Mouse (Mus musculus) cerebellum, adult 9-11 months (tissue): Measurements from ENCODE around the gene Rnf183.
"Not testable (repeated sequence)": the region's sequence is repeated elsewhere in the genome, so short reads cannot be mapped to it uniquely, and the experiment has no call there.

Experiments
- DNase-seq: peaks from one replicate; pipeline ENCODE4 v3.0.0; 2022

Rnf183 gene

DNA sequence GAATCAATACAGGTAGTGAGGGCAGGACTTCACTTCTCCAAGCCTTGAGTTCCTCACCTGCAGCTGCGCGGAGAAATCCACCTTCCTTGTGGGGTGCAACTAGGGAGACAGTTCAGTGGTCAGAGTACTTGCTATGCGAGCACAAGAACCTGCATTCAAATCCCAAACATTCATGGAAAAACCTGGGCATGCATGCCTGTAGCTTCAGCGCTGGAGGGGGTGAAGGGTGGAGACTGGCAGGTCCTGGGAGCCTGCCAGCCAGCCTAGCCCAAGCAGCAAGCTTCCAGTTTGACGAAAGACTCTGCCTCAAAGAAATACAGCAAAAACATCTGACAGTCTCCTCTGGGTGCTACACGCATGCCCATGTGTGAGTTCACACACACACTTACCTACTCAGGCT, at the start of gene Rnf183:
Gene Rnf183, minus strand, starts transcription at position 172 of the 400 bp plus-strand sequence.
- DNase-seq: no peak

DNA sequence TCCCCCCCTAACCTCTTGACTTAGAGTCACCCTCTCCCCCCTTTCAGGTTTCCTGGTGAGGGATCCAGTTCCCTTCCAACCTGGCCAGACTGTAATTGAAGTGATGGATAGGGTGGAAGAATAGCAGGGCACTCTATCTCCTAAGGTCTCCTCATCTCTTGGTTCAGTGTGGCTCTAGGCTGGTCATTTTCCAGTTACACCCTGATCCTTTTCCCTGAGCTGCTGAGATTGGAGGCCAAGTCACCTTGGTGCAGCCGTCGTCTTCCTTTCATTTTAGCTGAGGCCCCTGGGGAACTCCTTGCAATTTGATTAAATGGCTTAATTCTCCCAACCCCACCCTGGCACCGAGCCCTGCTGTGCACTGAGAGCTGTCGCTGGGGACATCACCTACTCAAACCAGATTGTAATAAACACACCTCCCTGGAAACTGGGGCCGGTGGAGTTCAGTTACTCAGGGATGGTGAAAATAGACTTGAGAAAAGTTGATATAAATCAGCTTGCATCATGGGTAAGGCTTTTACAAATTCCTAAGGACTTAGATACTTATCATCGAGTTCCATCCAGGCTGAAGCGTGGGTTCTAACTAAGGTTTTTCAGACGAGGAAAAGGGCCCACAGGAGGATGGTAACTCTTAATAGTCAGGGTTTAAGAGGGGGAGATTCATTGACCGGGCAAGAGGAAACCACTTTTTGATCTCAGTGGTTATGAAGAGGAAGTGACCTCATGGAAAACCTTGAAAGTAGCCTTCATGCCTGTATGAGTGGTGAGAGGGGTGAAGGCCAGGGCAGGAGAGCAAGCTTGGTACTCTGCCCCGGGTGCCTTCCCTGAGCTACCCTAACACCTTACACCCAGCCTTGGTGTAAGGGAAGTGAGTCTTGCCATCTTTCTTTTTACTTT, 45.9 kb upstream of the Rnf183 start:
- DNase-seq: no peak

DNA sequence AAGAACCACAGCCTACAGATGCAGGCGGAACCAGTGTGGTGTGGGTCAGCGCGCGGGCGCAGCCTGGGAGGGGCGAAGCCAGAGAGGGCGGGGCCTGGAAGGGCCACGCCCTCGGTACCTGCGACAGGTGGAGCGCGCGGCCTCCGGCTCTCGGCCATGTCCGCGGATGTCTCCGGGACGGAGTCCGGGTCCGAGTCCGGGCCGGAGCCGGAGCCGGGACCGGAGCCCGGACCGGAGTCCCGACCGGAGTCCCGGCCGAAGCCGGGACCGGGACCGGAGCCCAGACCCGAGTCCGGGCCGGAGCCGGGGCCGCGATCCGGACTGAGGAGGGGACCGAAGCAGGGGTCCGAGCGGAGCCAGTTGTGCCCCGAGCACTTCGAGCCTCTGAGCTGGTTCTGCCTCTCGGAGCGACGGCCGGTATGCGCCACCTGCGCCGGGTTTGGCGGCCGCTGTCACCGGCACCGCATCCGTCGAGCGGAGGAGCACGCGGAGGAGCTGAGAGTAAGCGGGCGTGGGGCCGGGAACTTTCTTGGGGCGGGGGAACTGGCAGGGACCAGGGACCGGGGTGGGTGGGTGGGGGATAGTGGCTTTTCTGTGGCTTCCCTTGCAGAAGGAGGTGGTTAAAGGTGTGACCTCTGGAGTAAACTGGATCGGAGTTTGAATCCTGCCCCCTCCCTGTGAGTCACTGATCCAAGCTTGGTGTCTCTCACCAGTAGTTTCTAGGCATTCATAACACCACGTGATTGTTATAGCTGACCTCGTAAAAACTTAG, 45.1 kb upstream of the Rnf183 start, which contains the start of gene Bspry:
Gene Bspry, plus strand, starts transcription at position 117 of the 772 bp plus-strand sequence.
- DNase-seq: peak; percentile 34

DNA sequence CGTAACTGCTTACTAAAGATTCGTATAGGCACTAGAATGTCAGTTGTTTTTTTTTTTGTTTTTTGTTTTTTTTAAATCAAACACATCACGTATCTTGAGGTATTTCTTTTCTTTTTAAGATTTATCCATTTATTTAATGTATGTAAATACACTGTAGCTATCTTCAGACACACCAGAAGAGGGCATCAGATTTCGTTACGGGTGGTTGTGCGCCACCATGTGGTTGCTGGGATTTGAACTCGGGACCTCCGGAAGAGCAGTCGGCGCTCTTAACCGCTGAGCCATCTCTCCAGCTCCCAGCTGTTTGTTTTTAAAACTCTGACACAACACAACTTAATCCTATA, 44.5 kb upstream of the Rnf183 start:
- not testable (repeated sequence) for DNase-seq

DNA sequence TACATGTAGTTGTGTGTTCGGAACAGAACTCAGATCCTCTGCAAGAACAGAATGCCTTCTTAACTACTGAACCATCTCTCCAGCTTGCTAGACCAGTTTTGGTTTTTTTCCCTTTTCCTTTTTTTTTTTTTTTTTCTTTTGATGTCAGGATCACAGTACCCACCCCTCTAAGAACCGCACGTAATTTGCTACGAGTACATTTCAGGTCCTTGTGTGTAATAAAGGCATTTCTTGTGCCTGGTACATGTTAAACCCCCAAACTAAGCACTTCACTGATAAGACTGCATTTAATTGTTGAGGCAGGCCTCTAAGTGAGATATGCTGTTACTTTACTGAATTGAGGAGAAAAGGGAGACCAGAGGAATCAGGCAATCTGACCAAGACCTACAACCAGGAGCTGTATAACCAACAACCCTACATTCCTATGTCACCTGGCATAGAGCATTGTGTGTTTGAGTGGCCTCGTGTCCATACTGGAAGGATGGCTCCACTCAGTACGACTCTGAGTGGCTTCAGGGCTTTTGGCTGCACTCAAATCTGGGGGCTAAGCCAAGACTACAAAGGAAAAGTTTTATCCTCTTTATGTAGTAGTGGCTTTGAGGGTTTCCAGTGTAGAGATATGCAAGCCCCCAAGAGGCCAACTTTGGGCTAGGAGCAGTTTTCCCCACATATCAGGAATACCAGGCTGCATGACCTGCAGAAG, 42.6 kb upstream of the Rnf183 start:
- no peak for DNase-seq

DNA sequence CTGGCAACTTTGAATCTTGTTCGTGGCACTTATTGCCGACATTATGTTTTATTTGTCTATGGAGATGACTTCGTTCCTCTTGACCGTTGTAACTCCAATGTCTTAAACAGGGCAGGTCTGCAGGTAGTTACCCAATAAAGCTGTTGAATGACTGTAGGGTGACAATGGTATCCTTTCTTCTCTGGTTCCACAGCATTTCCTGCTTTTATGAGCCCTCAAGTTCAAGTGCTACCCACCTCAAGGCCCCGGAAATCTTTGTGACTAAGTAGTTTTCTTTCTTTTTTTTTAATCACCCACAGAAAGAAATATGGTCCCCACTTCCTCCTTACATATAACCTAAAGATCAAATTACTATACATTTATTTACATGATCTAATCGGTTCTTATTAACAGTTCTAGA, 40.7 kb upstream of the Rnf183 start:
- DNase-seq: no peak

DNA sequence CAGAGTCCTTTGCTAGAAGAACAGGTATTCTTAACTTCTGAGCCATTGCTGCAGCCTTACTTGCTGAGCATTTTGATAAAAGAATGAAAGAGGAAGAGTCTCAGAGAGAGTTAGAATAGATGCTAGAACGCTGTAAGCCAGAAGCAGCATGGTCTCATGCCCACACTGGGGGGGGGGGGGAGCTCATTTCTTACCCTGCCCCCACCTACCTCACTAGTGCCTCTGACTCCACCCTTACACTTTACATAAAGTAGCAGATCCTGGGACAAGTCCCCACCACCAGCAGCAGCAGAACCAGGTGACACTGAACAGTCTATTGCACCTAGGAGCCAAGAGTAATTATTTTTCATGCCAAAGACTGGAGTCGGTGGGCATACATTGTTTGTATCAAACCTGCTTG, 40.1 kb upstream of the Rnf183 start:
- DNase-seq: no peak

DNA sequence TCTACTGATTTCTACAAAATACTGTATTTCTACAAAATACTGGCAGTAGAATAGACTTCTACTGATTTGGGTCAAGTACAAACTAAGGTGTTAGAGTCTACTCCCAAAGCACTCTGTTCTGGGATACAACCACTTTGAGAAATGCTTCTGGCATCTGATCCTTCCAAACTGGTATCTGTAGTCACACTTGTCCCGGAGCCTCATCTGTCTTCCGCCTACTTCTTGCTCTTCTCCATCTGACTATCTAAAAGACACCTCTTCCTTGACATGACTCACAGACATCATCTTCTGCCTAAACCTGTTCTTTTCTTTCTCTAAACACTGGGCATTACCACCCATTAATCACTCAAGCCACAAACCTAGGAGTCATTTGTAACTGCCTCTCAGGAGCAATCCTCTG, 37.0 kb upstream of the Rnf183 start:
- DNase-seq: no peak

DNA sequence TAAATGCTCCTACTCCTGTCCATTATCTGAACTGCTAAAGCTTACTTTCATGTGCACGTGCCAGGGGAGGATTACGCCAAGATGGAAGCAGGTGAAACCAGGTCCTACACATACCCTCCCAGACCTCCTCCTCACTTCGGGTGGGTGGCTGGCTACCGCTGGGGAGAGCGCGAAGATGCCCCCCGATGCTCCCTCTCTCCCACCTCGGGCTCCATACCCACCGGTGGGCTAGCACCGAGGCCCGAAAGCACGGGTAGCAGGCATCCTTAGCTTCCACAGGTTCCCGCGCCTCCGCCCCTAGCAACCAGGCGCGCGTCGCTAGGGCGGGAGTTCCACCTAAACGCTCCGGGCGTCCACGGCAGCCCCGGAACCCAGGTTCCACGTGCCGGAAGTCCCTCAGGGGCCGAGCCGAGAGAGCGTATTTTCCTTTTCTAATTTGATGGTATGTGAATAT, 35.6 kb upstream of the Rnf183 start, which contains the start of gene Wdr31:
Gene Wdr31, minus strand, starts transcription at position 299 of the 454 bp plus-strand sequence.
- DNase-seq: peak; percentile 78

DNA sequence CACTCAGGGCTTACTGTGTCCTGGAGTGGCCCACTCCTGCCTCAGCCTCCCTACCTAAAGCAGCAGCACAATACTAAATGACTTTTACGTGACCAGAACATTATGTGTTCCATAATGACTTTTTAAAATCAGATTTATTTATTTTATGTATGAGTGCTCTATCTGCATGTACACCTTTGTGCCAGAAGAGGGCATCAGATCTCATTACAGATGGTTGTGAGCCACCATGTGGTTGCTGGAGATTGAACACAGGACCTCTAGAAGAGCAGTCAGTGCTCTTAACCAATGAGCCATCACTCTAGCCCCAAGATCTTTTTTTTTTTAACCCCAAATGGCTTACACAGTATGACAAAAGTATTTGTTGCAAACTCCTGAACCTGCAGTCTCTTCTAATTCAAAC, 33.1 kb upstream of the Rnf183 start:
- DNase-seq: no peak

DNA sequence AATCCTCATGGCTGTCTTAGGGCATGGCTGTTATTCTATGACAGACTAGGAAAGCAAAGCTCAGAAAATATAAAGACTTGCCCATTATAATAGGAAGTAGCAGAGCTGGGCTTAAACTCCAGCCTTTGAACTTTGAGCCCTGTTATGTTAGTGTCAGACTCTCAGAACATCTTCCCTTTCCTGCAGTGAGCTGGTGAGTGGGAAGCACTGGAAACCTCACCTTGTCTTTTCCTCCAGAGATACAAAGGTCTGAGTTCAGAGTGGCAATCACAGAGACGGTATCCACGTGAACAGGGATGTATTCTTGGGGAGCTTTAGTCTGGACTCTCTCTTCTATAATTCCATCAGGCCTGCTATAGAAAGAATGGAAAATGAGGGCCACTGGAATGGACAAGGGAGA, 28.1 kb upstream of the Rnf183 start:
- no peak for DNase-seq

DNA sequence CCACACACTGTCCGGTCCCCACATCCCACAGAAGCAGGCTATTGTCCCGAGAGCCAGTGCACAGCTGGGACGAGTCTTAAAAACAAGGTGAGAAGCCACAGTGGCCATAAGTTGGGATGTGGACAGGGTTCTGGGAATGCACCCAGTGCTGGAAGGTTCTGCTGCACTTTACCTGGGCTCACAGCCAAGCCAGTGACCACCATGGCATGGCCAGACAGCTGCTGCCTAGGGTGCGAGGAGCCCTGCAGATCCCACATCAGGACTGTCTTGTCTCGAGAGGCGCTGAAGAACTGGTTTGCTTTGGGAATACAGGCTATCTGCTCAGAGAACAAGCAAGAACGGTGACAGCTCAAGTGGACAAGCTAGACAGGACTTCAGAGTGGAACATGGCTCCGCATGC, 25.3 kb upstream of the Rnf183 start:
- no peak for DNase-seq

DNA sequence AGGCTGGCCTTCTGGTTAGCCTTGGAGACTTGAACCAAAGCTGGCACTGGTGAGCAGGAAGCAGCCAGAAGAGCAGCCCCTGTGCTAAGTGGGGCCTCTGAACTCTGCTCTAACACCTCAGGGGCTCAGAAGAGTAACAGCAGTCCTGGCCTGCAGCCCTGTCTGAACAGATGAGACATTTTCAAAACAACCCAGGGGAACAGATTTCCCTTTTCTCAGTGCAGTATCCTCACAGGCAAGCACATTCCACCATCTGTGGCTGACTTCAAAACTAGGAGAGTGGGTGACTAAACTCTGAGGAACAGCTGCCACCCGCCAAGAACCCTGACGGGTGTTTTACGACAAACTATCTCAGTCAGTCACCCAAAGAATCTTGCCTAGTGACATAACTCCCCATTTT, 24.0 kb upstream of the Rnf183 start:
- no peak for DNase-seq

DNA sequence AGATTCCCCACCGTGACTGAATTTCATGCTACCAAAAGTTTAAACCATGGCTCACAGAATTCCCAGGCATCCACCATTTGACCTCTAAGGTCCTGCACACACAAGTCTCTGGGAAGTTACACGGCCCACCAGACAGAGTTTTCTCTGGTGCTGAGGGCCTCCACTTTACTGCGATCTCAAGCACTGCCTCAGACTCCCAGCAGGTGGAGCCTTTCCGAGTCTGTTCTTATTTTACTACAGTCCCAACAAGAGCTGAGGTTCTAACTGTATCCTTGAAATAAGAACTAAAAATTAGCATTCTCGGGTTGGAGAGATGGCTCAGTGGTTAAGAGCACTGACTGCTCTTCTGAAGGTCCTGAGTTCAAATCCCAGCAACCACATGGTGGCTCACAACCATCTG, 19.9 kb upstream of the Rnf183 start:
- DNase-seq: no peak

DNA sequence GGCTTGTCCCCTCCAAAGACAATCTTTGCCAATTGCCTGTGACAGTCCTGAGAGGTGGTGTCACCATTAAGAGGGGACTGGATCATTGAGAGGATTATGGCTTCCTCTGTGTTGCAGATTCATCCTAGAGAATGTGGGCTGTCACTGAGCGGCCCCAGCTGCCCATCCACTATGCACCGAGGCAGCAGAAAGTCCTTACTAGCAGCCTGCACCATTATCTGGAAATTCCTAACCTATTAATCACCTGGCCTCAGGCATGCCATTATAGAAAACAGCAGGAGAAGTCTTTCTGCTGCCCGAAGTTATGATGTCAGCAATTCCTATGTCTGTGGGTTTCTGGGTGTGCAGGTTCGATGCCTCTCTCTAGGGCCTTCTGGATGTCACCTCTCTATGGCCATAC, 5.9 kb upstream of the Rnf183 start:
- no peak for DNase-seq

DNA sequence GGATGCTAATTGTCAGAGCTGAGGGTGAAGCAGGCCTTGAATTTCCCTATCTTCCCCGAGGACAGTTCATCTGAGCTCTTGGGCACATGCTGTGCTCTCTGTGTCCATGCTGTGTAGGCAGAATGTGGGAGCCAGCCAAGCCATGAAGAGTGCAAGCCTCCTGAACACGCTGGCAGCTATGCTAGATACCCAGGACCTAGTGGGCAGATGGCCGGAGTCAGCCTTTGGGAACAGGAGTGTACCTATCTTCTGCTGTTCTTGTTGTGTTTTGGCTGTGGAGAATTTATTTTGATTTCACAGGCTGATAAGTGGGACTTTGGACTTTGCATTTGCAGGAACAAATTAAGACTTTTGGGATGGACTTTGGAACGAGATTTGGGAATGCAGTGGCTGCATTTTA, 5.5 kb upstream of the Rnf183 start:
- peak; percentile 93 for DNase-seq

DNA sequence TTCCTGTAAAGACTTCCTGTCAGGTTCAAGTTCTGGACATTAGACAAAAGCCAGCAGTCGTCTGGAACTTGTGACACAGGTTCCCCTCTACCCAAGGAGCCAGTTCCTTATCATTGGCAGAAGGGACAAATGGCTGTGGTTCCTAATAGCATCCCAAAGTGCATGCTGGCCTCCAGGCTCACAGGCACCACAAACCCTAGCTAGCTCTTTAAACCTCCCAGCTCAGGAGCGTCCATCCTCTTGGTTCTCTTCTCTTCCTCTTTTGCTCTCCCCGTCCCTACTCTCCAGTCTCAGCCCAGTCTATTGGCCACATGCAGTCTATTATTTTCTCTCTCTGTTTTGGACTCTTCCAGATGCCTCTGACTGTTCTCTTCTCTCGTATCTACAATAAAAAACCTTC, 4.7 kb upstream of the Rnf183 start:
- DNase-seq: no peak

DNA sequence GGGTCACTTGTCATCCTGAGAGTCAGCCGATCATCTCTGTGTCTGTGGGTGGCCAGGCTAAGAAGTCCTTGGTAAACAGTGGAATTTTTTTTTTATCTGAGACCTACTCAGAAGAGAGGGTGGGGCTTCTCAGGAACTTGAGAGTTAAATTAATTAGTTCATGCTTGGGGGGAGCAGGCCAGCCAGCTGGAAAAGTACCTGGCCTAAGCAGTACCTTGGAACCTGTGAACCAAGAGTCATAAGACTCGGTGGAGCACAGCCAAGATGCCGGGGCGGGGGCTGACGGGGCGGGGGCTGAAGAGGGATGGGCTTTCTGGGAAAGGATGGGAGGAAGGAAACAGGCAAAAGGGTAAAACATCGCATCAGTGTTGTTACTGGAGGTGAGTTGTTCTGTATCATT, 2.8 kb upstream of the Rnf183 start:
- no peak for DNase-seq

DNA sequence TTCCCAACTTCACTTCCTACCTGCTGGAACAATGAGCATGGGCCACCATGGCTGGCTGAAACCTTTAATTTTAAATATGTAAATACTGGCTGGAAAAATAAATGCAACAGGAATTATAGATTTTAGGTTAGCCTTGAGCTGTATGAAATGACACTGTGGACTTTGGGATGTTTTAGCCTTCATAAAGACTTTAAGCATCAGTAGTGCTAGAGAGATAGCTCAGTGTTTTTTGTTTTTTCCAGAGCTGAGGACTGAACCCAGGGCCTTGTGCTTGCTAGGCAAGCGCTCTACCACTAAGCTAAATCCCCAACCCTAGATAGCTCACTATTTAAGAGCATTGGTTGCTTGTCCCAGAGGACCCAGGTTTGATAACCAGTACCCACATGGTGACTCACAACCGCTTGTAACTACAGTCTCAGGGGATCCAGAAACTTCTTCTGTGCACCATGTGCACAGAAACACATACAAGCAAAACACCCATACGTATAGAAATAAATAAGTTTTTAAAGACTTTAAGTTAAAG, 2.3 kb upstream of the Rnf183 start:
- DNase-seq: no peak

DNA sequence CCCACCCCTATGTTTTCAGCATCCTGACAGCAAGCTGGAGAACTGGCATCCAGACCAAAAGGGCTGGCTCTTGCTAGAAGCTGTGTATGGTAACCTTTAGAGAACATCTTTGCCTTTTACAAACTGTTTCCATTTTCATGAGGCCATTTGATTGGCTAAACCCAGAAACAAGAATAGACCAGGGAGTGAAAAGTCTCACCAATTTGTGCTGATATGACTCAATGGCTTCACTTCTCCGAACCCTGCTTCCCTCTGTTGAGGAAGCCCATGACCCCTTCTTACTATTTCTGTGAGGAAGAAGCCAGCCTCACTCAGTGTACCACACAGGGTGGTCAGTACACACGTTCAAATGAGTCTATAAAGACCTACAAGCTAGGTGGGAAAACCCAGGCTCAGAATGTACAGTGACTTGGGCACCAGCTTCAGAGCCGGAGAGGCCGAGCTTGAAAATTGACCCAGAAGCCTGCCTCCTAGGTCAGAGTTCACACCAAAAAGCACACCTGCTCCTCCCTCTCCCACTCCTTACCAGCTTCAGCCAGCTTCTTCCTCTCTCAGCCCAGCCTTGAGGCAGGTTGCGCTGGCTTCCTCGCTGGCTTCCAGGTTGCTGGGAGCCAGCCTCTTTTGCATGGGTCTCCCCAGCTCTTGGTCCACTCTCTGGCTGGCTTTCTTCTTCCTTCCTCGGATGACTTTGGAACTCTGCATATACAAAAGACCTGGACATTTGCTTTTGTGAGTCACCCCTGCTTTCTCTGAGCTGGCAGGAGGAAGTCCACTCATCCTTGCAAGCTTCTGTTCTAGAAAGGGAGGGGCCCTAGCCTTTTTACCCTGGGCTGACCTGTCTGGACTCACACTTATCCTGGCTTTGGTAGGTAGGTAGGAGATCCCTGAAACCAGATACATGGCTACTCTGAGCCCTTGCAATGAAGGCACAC, 847 bp downstream of the Rnf183 start:
- no peak for DNase-seq

DNA sequence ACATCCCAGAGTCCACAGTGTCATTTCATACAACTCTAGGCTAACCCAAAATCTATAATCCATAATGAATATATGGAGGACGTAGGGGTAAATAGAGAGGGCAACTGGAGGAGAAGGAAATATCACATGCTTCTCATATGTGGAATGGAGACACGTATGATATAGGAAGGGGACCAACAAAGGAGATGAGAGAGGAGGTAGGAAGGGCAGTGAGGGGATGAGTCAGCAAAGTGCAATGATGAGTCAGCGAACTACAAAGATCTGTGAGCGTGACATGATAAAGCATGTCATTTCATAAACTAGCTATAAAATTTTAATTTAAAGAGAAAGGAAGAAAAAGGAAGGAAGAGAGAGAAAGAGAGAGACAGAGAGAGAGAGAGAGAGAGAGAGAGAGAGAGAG, 3.5 kb downstream of the Rnf183 start:
- DNase-seq: no peak

DNA sequence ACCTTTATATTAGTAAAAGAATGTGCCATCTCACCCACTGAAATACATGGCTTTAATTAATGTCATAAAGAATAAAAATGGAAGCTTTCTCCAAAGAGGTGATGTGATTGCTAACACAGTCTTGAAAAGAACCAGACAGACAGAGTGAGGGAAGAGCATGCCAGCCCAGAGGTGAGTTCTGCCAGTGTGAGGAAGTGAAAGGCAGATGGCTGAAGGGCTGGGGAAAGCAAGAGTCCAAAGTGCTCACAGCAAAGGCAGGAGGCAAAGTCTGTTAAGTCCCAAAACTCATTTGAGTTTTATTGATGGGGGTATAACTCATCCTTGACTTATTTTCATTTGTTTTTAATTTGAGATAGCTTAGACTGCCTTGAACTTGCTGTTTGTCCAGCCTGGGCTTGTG, 4.4 kb downstream of the Rnf183 start:
- DNase-seq: no peak
